Mouse (Mus musculus) R1 (cell line): ENCODE measurements at regions not wholly inside any gene's neighbourhood (a gene's known extent, or its start where the extent isn't known, plus 50 kb on each side); places are given as distances from the start of the nearest gene placed in this dataset.
A peak's percentile ranks its signal among the peaks of the same experiment; 100 is the strongest.
"Not testable (repeated sequence)": the region's sequence is repeated elsewhere in the genome, so short reads cannot be mapped to it uniquely, and the experiment has no call there.

Source experiments
- DNase-seq: peaks from one replicate; pipeline ENCODE4 v3.0.0-alpha.2; 2018; ENCODE audit warnings: low read depth, low spot score

- DNase-seq: no peak
Observed at GRCm38 (mm10) chr5:102123285-102123684, 53.6 kb upstream of the Wdfy3 start.

DNA sequence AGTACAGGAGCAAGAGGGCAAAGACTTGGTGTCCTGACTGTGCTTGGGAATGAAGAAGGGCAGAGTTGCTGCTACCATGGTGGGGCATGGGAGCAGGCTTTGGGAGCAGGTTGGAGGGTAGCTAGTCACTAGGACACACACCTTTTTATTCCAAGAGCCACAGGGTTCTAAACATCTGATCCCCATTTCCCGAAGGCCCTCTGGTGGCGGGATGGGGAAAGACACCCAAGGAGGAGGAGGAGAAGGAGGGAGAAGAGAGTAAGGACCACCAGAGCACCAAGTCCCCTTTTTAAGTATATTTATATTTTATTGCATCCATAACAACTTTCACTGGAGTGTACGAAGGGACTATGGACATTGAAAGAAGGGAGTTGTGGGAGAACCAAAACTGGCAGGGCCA is 57.0 kb upstream of the Wdfy3 start:
- peak; percentile 74 for DNase-seq

DNA sequence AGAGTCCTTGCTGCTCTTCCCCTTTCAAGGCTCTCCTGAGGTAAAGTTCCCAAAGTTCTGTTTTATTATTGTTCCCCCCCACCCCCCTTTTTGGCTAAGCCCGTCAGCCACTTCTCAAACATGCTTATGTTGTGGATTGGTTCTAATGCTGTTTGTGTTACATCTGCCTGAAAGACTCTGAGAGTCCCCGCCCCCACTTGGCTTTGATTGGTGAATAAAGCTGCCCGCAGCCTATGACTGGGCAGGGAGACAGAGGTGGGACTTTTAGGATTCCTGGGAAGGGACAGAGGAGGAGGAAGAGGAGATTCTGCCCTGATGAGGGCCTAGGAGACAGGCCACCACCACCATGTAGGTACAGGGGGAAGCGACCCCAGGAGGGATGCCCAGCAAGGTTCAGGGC is 78.3 kb upstream of the Wdfy3 start:
- peak; percentile 85 for DNase-seq

GRCm38 (mm10) chr5:102149481-102150129 is 79.9 kb upstream of the Wdfy3 start:
- DNase-seq: peak; percentile 86

DNA sequence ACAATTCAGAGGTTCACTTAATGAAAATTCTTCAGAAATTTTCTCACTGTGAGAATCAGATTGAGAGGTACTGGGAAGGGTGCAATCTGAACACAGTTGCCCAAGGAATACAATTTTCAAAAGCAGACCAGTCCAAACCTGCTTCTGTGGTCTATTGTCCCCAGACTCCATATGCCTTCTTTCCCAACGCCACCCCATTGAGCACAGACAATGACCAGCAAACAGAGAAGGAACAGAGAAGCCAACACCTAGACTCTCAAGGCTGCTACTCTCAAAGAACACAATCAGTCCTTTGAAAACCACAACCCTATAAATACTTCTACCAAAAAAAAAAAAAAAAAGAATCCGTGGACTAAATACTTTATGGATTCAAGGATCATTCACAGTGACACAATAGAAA is 89.9 kb upstream of the Wdfy3 start:
- DNase-seq: peak; percentile 86

DNA sequence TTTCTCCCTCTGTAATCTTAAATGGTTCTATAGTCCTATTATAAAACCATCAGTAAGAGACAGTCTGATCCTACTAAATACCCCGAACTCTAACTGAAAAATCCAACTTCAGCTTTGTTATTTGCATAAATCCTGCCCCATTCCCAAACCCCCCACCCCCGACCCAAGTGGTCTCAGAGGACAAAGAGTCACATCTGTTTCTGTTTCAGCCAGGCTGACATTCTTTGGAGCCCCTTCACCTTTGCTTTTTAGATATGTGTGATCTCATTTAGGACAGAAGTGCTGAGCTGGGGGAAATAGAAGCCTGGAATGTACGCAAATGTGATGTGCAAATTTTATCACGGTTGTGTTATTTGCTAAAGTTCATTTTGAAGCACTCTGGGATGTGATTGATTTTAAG is 98.3 kb upstream of the Wdfy3 start:
- DNase-seq: no peak

GRCm38 (mm10) chr5:102171808-102172207 is 102.1 kb upstream of the Wdfy3 start:
- DNase-seq: no peak

DNA sequence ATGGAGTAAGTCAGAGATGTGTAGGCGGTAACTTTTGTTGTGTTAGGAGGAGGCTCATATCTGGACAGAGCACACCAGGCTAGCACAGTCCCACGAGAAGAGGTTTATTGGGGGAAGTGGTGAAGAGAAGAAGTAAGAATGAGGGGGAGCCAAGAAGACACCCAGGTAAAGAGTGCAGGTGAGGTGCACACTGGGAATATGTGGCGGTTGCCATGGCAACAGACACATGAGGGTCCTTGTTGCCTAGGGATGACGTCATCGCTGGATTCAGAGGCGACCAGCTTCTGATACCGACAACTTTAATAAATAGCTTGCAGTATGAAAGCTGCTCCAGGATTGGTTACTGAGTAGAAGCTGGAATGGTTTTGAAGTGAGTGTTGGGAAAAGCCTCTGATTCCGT is 110.5 kb upstream of the Wdfy3 start:
- DNase-seq: peak; percentile 41

DNA sequence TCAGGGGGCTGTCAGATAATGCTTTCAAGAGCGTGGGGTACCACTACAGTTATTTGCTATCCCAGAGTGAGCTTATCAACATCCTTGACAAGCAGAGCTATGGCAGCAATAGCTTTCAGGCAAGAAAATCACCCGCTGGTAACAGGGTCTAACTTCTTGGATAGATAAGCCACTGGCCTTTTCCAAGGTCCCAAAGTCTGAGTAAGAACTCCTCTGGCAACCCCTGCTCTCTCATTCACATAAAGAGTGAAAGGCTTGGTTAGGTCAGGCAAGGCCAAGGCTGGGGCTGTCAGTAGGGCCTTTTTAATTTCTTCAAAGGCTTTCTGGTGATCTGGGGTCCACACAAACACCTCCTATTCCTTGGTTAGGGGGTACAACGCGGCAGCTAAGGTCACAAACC is 119.2 kb upstream of the Wdfy3 start:
- not testable (repeated sequence) for DNase-seq

- no peak for DNase-seq
Observed at GRCm38 (mm10) chr5:102206456-102206855, 136.7 kb upstream of the Wdfy3 start.

GRCm38 (mm10) chr5:102206953-102207352 is 137.2 kb upstream of the Wdfy3 start:
- peak; percentile 89 for DNase-seq

DNA sequence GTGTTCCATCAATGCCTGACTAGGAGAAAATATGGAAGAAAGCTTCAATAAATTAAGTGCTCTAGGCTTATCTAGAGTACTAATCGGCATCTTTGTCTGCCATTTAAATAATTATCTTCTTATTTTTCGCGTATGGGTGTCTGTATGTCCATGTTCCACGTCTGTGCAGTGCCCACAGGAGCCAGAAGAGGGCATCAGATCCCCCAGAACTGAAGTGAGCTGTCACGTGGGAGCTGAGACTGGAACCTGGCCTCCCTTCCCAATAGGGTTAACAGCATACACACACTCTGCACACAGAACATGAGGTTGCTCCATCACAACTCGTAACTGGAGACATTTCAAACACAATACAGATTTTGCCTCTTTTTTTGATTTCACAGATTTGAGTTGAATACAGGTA is 143.4 kb upstream of the Wdfy3 start:
- peak; percentile 82 for DNase-seq

GRCm38 (mm10) chr5:102227131-102227530 is 157.4 kb upstream of the Wdfy3 start:
- DNase-seq: no peak

- DNase-seq: no peak
Observed at GRCm38 (mm10) chr5:102242614-102243013, 172.9 kb upstream of the Wdfy3 start.

DNA sequence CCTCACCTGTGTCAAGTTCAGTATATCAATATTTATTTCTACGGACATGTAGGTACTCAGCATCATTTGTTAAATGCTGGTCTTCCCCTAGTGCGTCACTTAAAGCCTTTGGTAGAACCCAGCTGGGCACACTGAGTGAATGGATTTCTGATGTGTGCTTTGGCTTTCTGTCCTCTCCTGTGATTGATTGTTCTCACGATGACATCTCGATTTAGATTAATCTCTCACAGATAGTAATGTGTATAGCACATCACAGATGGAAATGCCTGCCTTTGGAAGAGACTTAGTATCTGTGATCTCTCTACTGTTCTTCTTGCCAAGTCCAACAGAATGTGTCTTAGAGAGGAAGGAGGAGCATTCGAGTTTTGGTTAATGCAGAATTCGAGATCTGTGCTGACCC is 175.0 kb upstream of the Wdfy3 start:
- no peak for DNase-seq

DNA sequence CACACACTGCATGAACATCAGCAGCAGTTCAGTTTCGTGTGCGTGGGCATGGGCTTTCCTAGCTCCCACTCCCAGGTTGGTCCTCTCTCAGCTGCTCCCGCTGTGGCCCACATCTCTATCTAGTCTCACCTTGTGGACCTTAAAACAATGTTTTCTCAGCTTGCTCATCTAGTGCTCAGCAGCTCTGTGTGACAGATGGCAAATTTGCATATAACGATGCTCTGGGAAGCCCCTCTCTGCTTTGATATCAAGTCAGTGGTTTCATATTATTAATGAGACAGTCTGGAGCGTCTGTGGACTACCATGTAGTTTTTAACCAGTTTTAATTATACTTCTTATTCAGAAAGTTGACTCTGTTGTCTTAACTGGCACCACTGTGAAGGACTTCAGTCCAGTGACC is 179.0 kb upstream of the Wdfy3 start:
- DNase-seq: no peak

- DNase-seq: no peak
Observed at GRCm38 (mm10) chr5:102251076-102251475, 181.4 kb upstream of the Wdfy3 start.

DNA sequence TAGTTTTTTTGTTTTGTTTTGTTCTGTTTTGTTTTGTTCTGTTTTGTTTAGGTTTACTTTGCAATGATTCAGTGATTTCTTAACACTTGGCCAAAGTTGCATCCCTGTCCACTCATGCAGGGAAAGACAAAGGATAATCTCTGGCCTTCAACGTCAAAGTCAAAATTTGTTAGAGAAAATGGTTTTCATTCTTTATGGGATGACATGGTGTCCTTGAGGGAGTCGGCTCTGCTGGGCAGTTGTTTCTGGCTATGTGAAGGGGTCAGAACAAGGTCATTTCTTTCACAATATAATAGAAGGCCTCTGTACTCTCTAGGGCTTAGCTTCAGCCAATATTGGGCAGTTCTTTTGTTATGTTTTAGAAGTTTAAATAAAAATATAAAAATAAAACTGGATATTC is 184.1 kb upstream of the Wdfy3 start:
- DNase-seq: no peak

GRCm38 (mm10) chr5:102257104-102257503 is 187.4 kb upstream of the Wdfy3 start:
- DNase-seq: no peak

DNA sequence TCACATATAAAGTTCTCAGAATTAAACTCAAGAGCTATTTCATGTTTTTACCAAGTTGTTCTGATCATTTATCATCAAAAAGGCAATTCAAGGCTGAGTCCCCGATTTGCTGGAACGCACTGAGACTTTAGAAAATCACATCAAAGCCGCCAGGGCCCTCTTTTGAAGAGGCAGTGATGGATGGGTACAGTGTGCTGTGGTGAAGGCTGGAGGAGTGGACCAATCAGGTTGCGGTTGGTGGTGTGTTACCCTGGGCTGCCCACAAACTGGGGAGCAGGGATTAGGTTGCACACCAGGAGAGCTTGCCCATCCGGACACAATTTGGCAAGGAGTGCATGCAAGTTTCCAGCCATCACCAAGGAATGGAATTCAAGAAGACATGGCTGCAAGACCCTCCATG is 191.9 kb upstream of the Wdfy3 start:
- no peak for DNase-seq

- no peak for DNase-seq
Observed at GRCm38 (mm10) chr5:102266451-102266850, 196.7 kb upstream of the Wdfy3 start.

GRCm38 (mm10) chr5:102267150-102267549 is 197.4 kb upstream of the Wdfy3 start:
- no peak for DNase-seq

DNA sequence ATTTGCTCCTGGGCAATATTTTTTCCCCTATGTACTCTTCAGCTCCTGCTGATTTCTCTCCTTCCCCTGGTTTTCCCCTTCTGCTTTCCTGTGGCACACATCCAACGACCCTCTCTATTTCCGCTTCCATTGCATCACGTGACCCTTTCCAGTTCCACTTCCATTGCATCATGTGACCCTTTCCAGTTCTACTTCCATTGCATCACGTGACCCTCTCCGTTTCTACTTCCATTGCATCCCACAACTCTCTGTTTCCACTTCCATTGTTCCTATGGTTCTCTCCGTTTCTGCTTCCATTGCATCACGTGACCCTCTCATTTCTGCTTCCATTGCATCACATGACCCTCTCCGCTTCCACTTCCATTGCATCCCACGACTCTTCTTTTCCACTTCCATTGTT is 199.5 kb upstream of the Wdfy3 start:
- peak; percentile 4 for DNase-seq

- DNase-seq: no peak
Observed at GRCm38 (mm10) chr5:102275621-102276020, 205.6 kb upstream of the Arhgap24 start.
